Mouse (Mus musculus) MEL (cell line): Measurements from ENCODE around the gene Dact1. TPM values are rescaled to one million over a fixed set of nuclear protein-coding genes. Genes with fewer than 3 reads are reported as not detected.

Source experiments
- DNase-seq: peaks from one replicate; pipeline ENCODE4 v3.0.0; 2011; ENCODE audit warnings: low read depth, low spot score
- H3K27ac ChIP-seq: 2 replicates; pipeline ENCODE4 v1.5.1; 2012; ENCODE audit warnings: low read depth, mild to moderate bottlenecking, control low read depth, low read length, moderate library complexity; ENCODE audit not compliant: control insufficient read depth
- H3K27me3 ChIP-seq, 2 experiments: fragments of 150-350 bp in 1 of 2; sonication (generic) in 1 of 2; 2 replicates each; pipeline ENCODE4 v1.6.1; 2012; ENCODE audit warnings: low read length in 2 of 2, mild to moderate bottlenecking in 2 of 2, improper control_type of control experiment in 1 of 2, moderate library complexity in 1 of 2; ENCODE audit not compliant: insufficient read depth in 2 of 2, control insufficient read depth in 1 of 2
- H3K36me3 ChIP-seq, 2 experiments: 2 replicates each; pipeline ENCODE4 v1.6.1; 2012 to 2014; ENCODE audit warnings: low read length in 2 of 2, improper control_type of control experiment in 1 of 2, inconsistent platforms in 1 of 2, mild to moderate bottlenecking in 1 of 2; ENCODE audit not compliant: insufficient read depth in 2 of 2, control insufficient read depth in 1 of 2
- H3K4me1 ChIP-seq, 2 experiments: fragments of 150-350 bp in 1 of 2; sonication (generic) in 1 of 2; 2 replicates each; pipeline ENCODE4 v1.6.1; 2012; ENCODE audit warnings: low read length in 2 of 2, improper control_type of control experiment in 1 of 2, mild to moderate bottlenecking in 1 of 2; ENCODE audit not compliant: insufficient read depth in 2 of 2, control insufficient read depth in 1 of 2
- H3K4me3 ChIP-seq, 2 experiments: fragments of 150-350 bp in 1 of 2; sonication (generic) in 1 of 2; 2 replicates each; pipeline ENCODE4 v1.5.1; 2012; ENCODE audit warnings: low read depth in 2 of 2, low read length in 2 of 2, mild to moderate bottlenecking in 2 of 2, moderate library complexity in 2 of 2, control low read depth in 1 of 2, improper control_type of control experiment in 1 of 2; ENCODE audit not compliant: control insufficient read depth in 1 of 2, insufficient read depth in 1 of 2
- H3K79me2 ChIP-seq: 2 replicates; pipeline ENCODE4 v1.6.1; 2012; ENCODE audit warnings: mild to moderate bottlenecking, low read length, moderate library complexity; ENCODE audit not compliant: control insufficient read depth, poor library complexity, insufficient read depth
- H3K9ac ChIP-seq: 2 replicates; pipeline ENCODE4 v1.6.1; 2012; ENCODE audit warnings: low read depth, mild to moderate bottlenecking, control low read depth, low read length, moderate library complexity; ENCODE audit not compliant: control insufficient read depth, poor library complexity, severe bottlenecking
- H3K9me3 ChIP-seq: fragments of 150-350 bp; sonication (generic); replicated peaks from 2 replicates; pipeline ENCODE4 v1.6.1; 2012; ENCODE audit warnings: mild to moderate bottlenecking, low read length, improper control_type of control experiment, moderate library complexity; ENCODE audit not compliant: insufficient read depth
- CHD1 ChIP-seq: IDR thresholded peaks from 2 replicates; pipeline ENCODE4 v1.6.1; 2012; ENCODE audit warnings: low read depth, mild to moderate bottlenecking, inconsistent platforms, low read length, improper control_type of control experiment
- EP300 ChIP-seq, 2 experiments: IDR thresholded peaks; 2 replicates each; pipeline ENCODE4 v1.6.1; 2011; ENCODE audit warnings: improper control_type of control experiment in 2 of 2, low read length in 2 of 2, low read depth in 1 of 2, mild to moderate bottlenecking in 1 of 2
- GATA1 ChIP-seq: IDR thresholded peaks from 2 replicates; pipeline ENCODE4 v1.6.1; 2011; ENCODE audit warnings: low read depth, low read length, improper control_type of control experiment
- JUND ChIP-seq: IDR thresholded peaks from 2 replicates; pipeline ENCODE4 v1.6.1; 2011; ENCODE audit warnings: low read depth, mild to moderate bottlenecking, improper control_type of control experiment, low read length
- MAFK ChIP-seq: IDR thresholded peaks from 2 replicates; pipeline ENCODE4 v1.6.1; 2011; ENCODE audit warnings: low read depth, mild to moderate bottlenecking, low read length, improper control_type of control experiment, borderline replicate concordance
- MAX ChIP-seq: IDR thresholded peaks from 2 replicates; pipeline ENCODE4 v1.6.1; 2011; ENCODE audit warnings: low read length, improper control_type of control experiment
- MYB ChIP-seq: IDR thresholded peaks from 2 replicates; pipeline ENCODE4 v1.6.1; 2011; ENCODE audit warnings: mild to moderate bottlenecking, low read depth, low read length, improper control_type of control experiment
- NELFE ChIP-seq: IDR thresholded peaks from 2 replicates; pipeline ENCODE4 v1.6.1; 2011; ENCODE audit warnings: low read depth, low read length, improper control_type of control experiment
- NRF1 ChIP-seq: IDR thresholded peaks from 2 replicates; pipeline ENCODE4 v1.6.1; 2014; ENCODE audit warnings: low read depth, mild to moderate bottlenecking, inconsistent platforms, low read length, improper control_type of control experiment, moderate library complexity; ENCODE audit not compliant: poor library complexity, insufficient read depth, severe bottlenecking
- RAD21 ChIP-seq: IDR thresholded peaks from 2 replicates; pipeline ENCODE4 v1.6.1; 2011; ENCODE audit warnings: mild to moderate bottlenecking, low read depth, low read length, improper control_type of control experiment
- SMC3 ChIP-seq: IDR thresholded peaks from 2 replicates; pipeline ENCODE4 v1.6.1; 2011; ENCODE audit warnings: low read depth, low read length, improper control_type of control experiment
- TBP ChIP-seq: IDR thresholded peaks from 2 replicates; pipeline ENCODE4 v1.8.0; 2011; ENCODE audit warnings: low read depth, low read length, improper control_type of control experiment
- ZKSCAN1 ChIP-seq: IDR thresholded peaks from 2 replicates; pipeline ENCODE4 v1.6.1; 2012; ENCODE audit warnings: low read depth, mild to moderate bottlenecking, inconsistent platforms, low read length, improper control_type of control experiment, moderate library complexity
- polyA plus RNA-seq, 2 experiments: library from polyadenylated mRNA; stranded (reverse) in 1 of 2; unstranded in 1 of 2; fragments of >175 nt in 1 of 2; fragments of >200 nt in 1 of 2; gene quantifications; 2 replicates each; pipeline versions ENCODE4 v1.2.1 to v1.2.4; 2012; ENCODE audit warnings: low replicate concordance in 2 of 2, low read depth in 1 of 2; ENCODE audit not compliant: insufficient read length in 2 of 2, insufficient read depth in 1 of 2, missing spikeins in 1 of 2
- total RNA-seq: library from RNA; depleted of rRNA; stranded (reverse); fragments of 300-350 nt; gene quantifications from 2 replicates; pipeline ENCODE4 v1.2.3, GENCODE M21; 2012

The Dact1 gene
- total and polyA plus RNA-seq, 3 experiments, result 0.06 TPM; not detected in 2

- TF ChIP-seq ZKSCAN1 (no peak), CHD1 (no peak), NRF1 (no peak), GATA1 (no peak), MAFK (no peak), MAX (no peak), EP300 (IDR thresholded peaks at IDR 0.05; ENCODE audit: low read depth in 1 of 2, low read length in 2 of 2) (no peak), TBP (no peak), JUND (no peak), NELFE (no peak), SMC3 (no peak)
These were observed 54.8 kb downstream of the Dact1 start for GRCm38 (mm10) chr12:71364531-71364930.

GRCm38 (mm10) chr12:71365208-71365607 lies 55.5 kb downstream of the Dact1 start:
- H3K36me3 ChIP-seq, result no peaks in the 10 kb centered on the region
- no peak overlapping the region for H3K27ac ChIP-seq
- no peaks in the 10 kb centered on the region for H3K4me1 ChIP-seq
- no peaks in the 10 kb centered on the region for H3K79me2 ChIP-seq
- no peak overlapping the region for H3K4me3 ChIP-seq
- no peak overlapping the region for H3K9ac ChIP-seq
- DNase-seq, result no peak
- H3K27me3 ChIP-seq, result no peaks in the 10 kb centered on the region
- H3K9me3 ChIP-seq, result no peaks in the 10 kb centered on the region
- TF ChIP-seq SMC3 (no peak), JUND (no peak), MYB (no peak)

More at GRCm38 (mm10) chr12:71364531-71364930, 54.8 kb downstream of the Dact1 start:
- Histone ChIP-seq H3K27ac (no peak overlapping the region), H3K27me3 (no peaks in the 10 kb centered on the region), H3K9ac (no peak overlapping the region), H3K4me3 (no peak overlapping the region), H3K36me3 (no peaks in the 10 kb centered on the region), H3K4me1 (no peaks in the 10 kb centered on the region), H3K9me3 (no peaks in the 10 kb centered on the region), H3K79me2 (no peaks in the 10 kb centered on the region)
- no peak for DNase-seq

- no peak for TF ChIP-seq RAD21
- Histone ChIP-seq H3K27ac (no peak overlapping the region), H3K4me3 (no peak overlapping the region), H3K27me3 (no peaks in the 10 kb centered on the region), H3K36me3 (no peaks in the 10 kb centered on the region), H3K9me3 (no peaks in the 10 kb centered on the region), H3K4me1 (no peaks in the 10 kb centered on the region), H3K79me2 (no peaks in the 10 kb centered on the region), H3K9ac (no peak overlapping the region)
- no peak for DNase-seq
These were observed 56.5 kb downstream of the Dact1 start for GRCm38 (mm10) chr12:71366175-71366574.
